Mouse (Mus musculus) hindbrain, postnatal 0 days (tissue): ENCODE data around the gene Mapk1ip1l. TPM values are rescaled to one million over a fixed set of nuclear protein-coding genes. Genes with fewer than 3 reads are reported as not detected.

ENCODE experiments used
- ATAC-seq: fragments of 200-750 bp; cut with Nextera tagmentation; 2 replicates; pipeline ENCODE4 v1.8.0; 2017; ENCODE audit warnings: mild to moderate bottlenecking, moderate TSS enrichment, moderate library complexity
- DNase-seq: peaks from one replicate; pipeline ENCODE4 v3.0.0-alpha.2; 2015; ENCODE audit warnings: low spot score
- H3K27ac ChIP-seq: fragments of 300-500 bp; sonication (generic); 2 replicates; pipeline ENCODE4 v1.5.1; 2014; ENCODE audit warnings: mild to moderate bottlenecking
- H3K27me3 ChIP-seq: fragments of 300-500 bp; sonication (generic); 2 replicates; pipeline ENCODE4 v1.6.1; 2014; ENCODE audit warnings: low read length, mixed read lengths; ENCODE audit not compliant: insufficient read depth
- H3K36me3 ChIP-seq: fragments of 300-500 bp; sonication (generic); 2 replicates; pipeline ENCODE4 v1.6.1; 2014; ENCODE audit warnings: low read length, mixed read lengths; ENCODE audit not compliant: insufficient read depth
- H3K4me1 ChIP-seq: fragments of 300-500 bp; sonication (generic); 2 replicates; pipeline ENCODE4 v1.6.1; 2014; ENCODE audit warnings: antibody characterized with exemption, low read length, mixed read lengths; ENCODE audit not compliant: insufficient read depth
- H3K4me2 ChIP-seq: fragments of 300-500 bp; sonication (generic); 2 replicates; pipeline ENCODE4 v1.6.1; 2014; ENCODE audit warnings: low read depth, mild to moderate bottlenecking, low read length, moderate library complexity, mixed read lengths
- H3K4me3 ChIP-seq: fragments of 300-500 bp; sonication (generic); 2 replicates; pipeline ENCODE4 v1.5.1; 2014; ENCODE audit warnings: low read length
- H3K9ac ChIP-seq: fragments of 300-500 bp; sonication (generic); replicated peaks from 2 replicates; pipeline ENCODE4 v1.6.1; 2014; ENCODE audit warnings: mild to moderate bottlenecking, low read length, moderate library complexity, mixed read lengths
- H3K9me3 ChIP-seq: fragments of 300-500 bp; sonication (generic); 2 replicates; pipeline ENCODE4 v1.6.1; 2016; ENCODE audit warnings: low read length, mixed read lengths
- CTCF ChIP-seq: IDR thresholded peaks from 2 replicates; pipeline ENCODE4 v1.5.1; 2016; ENCODE audit warnings: antibody characterized with exemption, control low read depth, low read depth
- WGBS: fragments of 180-500 bp; shearing (Covaris S2); extraction: QIAGEN DNeasy Blood & Tissue Kit; methylation state at CpG from one replicate; pipeline ENCODE4 v1.1.7; 2014; 5-methylcytosine and 5-hydroxymethylcytosine counted together
- polyA plus RNA-seq: library from polyadenylated mRNA; unstranded; fragments of >200 nt; fragmentation: Nextera tagmentation; extraction: Ambion mirVana; gene quantifications from 2 replicates; pipeline ENCODE4 v1.2.1, GENCODE M21; 2015
- total RNA-seq: library from RNA; depleted of rRNA; stranded (reverse); fragments of >200 nt; gene quantifications from 2 replicates; pipeline ENCODE4 v1.2.3, GENCODE M21; 2014

The Mapk1ip1l gene
- total and polyA plus RNA-seq, 2 experiments from 2014 or later: 33.9 to 50.3 TPM

- Histone ChIP-seq H3K27me3 (no peaks in the 10 kb centered on the region), H3K4me3 (peak overlapping the region; percentile 95), H3K36me3 (no peaks in the 10 kb centered on the region), H3K9ac (no peak overlapping the region), H3K9me3 (no peaks in the 10 kb centered on the region), H3K4me1 (no peaks in the 10 kb centered on the region), H3K4me2 (peak overlapping the region; percentile 56), H3K27ac (no peak overlapping the region)
- no peak for ATAC-seq
- 17% methylated on average over 3 of the region's 3 CpGs for WGBS
- peak; percentile 19; the same call in 1 of the 2 replicates for TF ChIP-seq CTCF
- peak; percentile 8 for DNase-seq
These were observed 22.6 kb upstream of the Mapk1ip1l start for GRCm38 (mm10) chr14:47275417-47275816.

GRCm38 (mm10) chr14:47276036-47276603 is 21.9 kb upstream of the Mapk1ip1l start:
- TF ChIP-seq CTCF: peak; percentile 14
- H3K27me3 ChIP-seq: no peaks in the 10 kb centered on the region
- ATAC-seq (peak; percentile 1; the same call in 1 of the 2 replicates), DNase-seq (peak; percentile 17)
- H3K36me3 ChIP-seq: no peaks in the 10 kb centered on the region
- H3K4me3 ChIP-seq: peak overlapping the region; percentile 95
- no peaks in the 10 kb centered on the region for H3K4me1 ChIP-seq
- 2% methylated on average over 22 of the region's 22 CpGs for WGBS
- peak overlapping the region; percentile 56 for H3K4me2 ChIP-seq
- H3K9ac ChIP-seq: peak overlapping the region; percentile 83
- H3K27ac ChIP-seq: peak overlapping the region; percentile 95
- no peaks in the 10 kb centered on the region for H3K9me3 ChIP-seq

- no peak; the same call in 1 of the 2 replicates for TF ChIP-seq CTCF
- WGBS: 2% methylated on average over 74 of the region's 77 CpGs
- Histone ChIP-seq H3K27ac (peak within 1 kb of the TSS; percentile 95), H3K36me3 (no peaks in the 10 kb centered on the region), H3K9ac (peak within 1 kb of the TSS; percentile 83), H3K4me2 (peak within 1 kb of the TSS; percentile 56), H3K9me3 (no peaks in the 10 kb centered on the region), H3K4me3 (peak within 1 kb of the TSS; percentile 95), H3K27me3 (no peaks in the 10 kb centered on the region), H3K4me1 (no peaks in the 10 kb centered on the region)
- peak; percentile 97 for DNase-seq
- peak; percentile 98 for ATAC-seq
These were observed 21.3 kb upstream of the Mapk1ip1l start, which contains the start of the genes Wdhd1 and Socs4 for GRCm38 (mm10) chr14:47276637-47277393. TSS of gene Wdhd1 (minus strand) at chr14:47276857. TSS of gene Socs4 (plus strand) at chr14:47276931.

DNA sequence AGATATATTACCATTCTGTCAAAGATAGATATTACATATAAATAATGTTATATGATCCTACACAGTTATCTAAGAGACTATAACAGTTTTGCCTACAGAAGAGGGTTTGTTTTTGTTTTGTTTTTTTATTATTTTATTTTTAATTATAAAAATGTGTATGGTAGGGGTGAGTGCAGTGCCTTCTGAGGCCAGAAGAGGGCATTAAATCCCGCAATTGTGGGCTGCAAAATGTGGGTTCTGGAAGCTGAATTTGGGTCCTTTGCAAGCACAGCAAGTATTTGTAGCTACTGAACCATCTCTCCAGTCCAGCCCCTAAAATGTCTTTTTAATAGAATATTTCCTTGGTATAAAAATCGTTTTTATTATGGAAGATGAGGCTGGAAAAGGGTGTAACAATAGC is 19.0 kb upstream of the Mapk1ip1l start:
- H3K4me3 ChIP-seq: no peak overlapping the region
- H3K27ac ChIP-seq: no peak overlapping the region
- no peak for ATAC-seq
- H3K4me1 ChIP-seq: no peaks in the 10 kb centered on the region
- 87% methylated on average over 2 of the region's 2 CpGs for WGBS
- H3K4me2 ChIP-seq: no peak overlapping the region
- H3K27me3 ChIP-seq: no peaks in the 10 kb centered on the region
- no peaks in the 10 kb centered on the region for H3K9me3 ChIP-seq
- TF ChIP-seq CTCF: no peak; the same call in 1 of the 2 replicates
- no peak overlapping the region for H3K9ac ChIP-seq
- no peak for DNase-seq
- H3K36me3 ChIP-seq: no peaks in the 10 kb centered on the region

DNA sequence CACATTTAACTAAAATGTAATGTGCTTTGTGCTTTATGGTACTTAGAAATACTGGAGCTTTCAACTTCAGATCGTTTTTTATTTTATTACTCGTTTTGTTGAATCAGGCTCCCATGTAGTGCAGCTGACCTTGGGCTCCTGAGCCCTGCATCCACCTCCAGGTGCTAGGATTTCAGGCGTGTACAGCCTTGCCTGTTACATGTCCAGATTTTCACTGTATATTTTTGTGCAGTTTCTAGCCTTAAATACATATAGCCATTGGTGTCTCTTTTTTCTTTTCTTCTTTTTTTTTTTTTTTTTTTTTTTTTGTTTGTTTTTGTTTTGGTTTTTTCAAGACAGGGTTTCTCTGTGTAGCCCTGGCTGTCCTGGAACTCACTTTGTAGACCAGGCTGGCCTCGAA is 16.5 kb upstream of the Mapk1ip1l start:
- Histone ChIP-seq H3K4me1 (no peaks in the 10 kb centered on the region), H3K27me3 (no peaks in the 10 kb centered on the region), H3K4me3 (no peak overlapping the region), H3K4me2 (no peak overlapping the region), H3K9ac (no peak overlapping the region), H3K9me3 (no peaks in the 10 kb centered on the region), H3K36me3 (no peaks in the 10 kb centered on the region), H3K27ac (no peak overlapping the region)
- no peak for DNase-seq
- WGBS: 97% methylated on average over 4 of the region's 4 CpGs
- TF ChIP-seq CTCF: no peak
- no peak for ATAC-seq

DNA sequence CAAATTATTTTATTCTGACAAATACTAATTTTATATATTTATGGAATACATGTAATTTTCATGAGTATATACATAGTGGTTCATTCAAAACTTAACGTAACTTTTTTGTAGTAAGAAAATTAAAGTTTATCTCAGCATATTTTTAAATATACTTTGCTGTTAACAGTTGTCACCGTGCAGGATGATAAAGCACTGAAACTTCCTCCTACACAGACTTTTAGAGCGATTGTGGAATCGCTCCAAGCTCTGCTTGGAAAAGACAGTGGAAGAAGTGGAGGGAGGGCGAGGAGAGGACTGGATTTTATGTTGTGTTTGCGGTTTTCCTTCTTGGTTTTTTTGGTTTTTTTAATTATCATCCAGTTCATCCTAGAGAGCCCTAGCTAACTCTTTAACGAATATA is 14.5 kb upstream of the Mapk1ip1l start:
- no peak overlapping the region for H3K4me3 ChIP-seq
- TF ChIP-seq CTCF: no peak
- no peaks in the 10 kb centered on the region for H3K36me3 ChIP-seq
- H3K27ac ChIP-seq: no peak overlapping the region
- H3K4me2 ChIP-seq: no peak overlapping the region
- DNase-seq: no peak
- no peaks in the 10 kb centered on the region for H3K9me3 ChIP-seq
- no peaks in the 10 kb centered on the region for H3K27me3 ChIP-seq
- no peaks in the 10 kb centered on the region for H3K4me1 ChIP-seq
- WGBS: 88% methylated on average over 7 of the region's 7 CpGs
- ATAC-seq: no peak
- no peak overlapping the region for H3K9ac ChIP-seq
